Mouse (Mus musculus) CD4-positive, CD25-positive, alpha-beta regulatory T cell, adult 2 months (primary cell): Measurements from ENCODE around the gene Syvn1.

ENCODE experiments used
- DNase-seq: peaks from one replicate; pipeline ENCODE4 v3.0.0-alpha.2; 2012; ENCODE audit warnings: low read depth, low spot score

The Syvn1 gene

GRCm38 (mm10) chr19:6040002-6040401 lies 6.4 kb upstream of the Syvn1 start:
- no peak for DNase-seq

- DNase-seq: no peak
Measured at GRCm38 (mm10) chr19:6042293-6042692, 4.1 kb upstream of the Syvn1 start.

GRCm38 (mm10) chr19:6044102-6044501 lies 2.3 kb upstream of the Syvn1 start:
- peak; percentile 70 for DNase-seq

- DNase-seq: peak; percentile 77
Measured at GRCm38 (mm10) chr19:6045366-6046293, 746 bp upstream of the Syvn1 start.

- DNase-seq: no peak
Measured at GRCm38 (mm10) chr19:6047154-6047898, 950 bp downstream of the Syvn1 start.

DNA sequence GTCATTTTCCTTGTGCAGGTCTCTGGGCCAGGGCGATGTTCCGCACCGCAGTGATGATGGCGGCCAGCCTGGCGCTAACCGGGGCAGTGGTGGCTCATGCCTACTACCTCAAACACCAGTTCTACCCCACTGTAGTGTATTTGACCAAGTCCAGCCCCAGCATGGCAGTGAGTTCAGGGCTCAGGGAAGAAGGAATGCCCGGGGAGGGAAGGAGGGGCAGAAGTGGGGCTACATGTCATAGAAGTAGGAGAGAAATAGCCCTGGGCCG lies 1.5 kb downstream of the Syvn1 start:
- DNase-seq: no peak

DNA sequence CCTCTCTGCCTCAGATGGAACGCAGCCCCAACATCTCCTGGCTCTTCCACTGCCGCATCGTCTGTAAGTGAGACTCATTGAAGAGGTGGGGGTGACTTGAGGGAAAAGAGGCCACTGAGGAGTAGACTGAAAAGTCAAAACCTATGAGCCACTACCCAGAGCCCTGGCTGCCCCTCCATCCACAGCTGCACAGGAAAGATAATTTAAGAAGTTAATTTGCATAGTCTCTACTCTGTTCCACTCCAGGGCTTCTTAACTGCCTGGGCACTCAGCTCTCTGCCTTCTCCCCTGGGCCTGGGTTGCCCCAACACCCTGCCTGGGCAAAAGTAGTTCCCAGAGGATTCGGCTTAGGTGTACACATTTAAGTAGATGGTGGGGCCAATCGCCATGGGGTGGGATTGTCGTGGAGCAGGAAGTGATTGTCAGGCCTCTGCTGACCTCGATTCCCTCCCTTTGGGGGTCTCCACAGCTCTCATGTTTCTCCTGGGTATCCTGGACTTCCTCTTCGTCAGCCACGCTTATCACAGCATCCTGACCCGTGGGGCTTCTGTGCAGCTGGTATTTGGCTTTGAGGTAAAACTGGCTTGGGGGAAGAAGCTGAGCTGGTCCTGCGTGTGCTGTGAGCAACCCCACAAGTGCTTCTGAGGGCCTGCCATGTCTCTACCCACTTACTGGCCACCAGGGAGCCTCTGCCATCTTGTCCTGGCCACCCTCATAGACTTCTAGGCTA lies 2.5 kb downstream of the Syvn1 start:
- peak; percentile 5 for DNase-seq

- DNase-seq: peak; percentile 5
Measured at GRCm38 (mm10) chr19:6052516-6052915, 6.1 kb downstream of the Syvn1 start.

DNA sequence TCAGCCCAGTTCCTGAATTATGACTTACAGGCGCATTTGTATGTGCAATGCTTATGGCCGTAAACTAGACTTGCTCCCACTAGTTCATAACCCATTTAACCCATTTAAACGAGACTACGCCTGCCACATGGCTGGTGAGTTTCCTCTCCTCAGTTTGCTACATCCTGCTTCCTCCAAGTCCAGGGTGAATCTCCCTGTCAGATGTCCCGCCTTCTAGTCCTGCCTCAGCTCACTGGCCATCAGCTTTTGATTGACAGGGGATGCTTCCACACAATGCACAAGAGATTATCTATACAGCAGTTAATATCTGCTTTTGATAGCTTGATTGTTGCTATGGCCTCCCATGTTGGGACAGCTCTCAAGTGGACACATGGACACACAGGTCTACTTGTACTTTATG lies 7.9 kb downstream of the Syvn1 start:
- no peak for DNase-seq

GRCm38 (mm10) chr19:6056696-6057095 lies 10.3 kb downstream of the Syvn1 start:
- DNase-seq: no peak

GRCm38 (mm10) chr19:6057313-6058096 lies 11.1 kb downstream of the Syvn1 start, which contains the start of the genes Mrpl49 and Fau:
TSS of gene Mrpl49 (minus strand) at chr19:6057785.
TSS of gene Fau (plus strand) at chr19:6057844.
- DNase-seq: peak; percentile 100

- DNase-seq: no peak
Measured at GRCm38 (mm10) chr19:6058513-6058912, 12.1 kb downstream of the Syvn1 start.

DNA sequence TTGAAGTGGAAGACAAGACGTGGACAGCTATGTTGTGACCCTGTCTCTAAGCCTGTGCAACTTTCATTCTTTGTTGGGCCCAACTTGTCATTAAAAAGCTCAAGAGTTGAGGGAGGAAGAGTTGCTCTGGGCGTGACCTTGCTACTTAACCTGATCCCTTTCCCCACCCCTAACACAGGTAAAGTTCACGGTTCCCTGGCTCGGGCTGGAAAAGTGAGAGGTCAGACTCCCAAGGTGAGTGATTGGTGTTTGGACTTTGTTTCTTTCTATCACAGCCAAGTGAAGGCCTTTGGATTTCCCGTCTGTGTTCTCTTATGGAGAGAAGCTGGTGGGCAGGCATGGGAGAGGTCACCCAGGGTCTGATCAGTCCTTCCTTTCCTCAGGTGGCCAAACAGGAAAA lies 12.6 kb downstream of the Syvn1 start:
- DNase-seq: no peak

DNA sequence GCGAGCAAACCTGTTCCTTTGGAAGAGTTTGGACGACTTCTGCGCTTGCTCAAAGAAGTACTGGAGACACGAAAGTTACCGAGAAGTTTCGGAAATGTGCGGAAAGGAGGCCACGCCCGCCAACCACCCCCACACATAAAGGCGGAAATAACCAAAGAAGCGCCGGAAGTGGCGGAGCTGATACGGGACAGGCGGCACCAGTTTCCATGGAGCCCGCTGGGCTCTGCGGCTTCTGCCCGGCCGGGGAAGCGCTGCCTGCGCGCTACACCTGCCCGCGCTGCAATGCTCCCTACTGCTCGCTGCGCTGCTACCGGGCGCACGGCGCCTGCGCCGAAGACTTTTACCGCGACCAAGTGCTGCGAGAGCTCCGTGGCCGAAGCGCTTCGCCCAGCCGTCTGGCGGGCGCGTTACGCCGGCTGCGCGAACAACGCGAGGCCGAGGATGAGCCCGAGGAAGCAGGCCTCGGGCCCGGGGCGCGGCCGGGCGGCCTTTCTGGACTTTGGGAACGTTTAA lies 14.7 kb downstream of the Syvn1 start, which contains the start of gene Znhit2:
Gene Znhit2, plus strand, starts transcription at position 172 of the 513 bp plus-strand sequence.
- DNase-seq: peak; percentile 96

DNA sequence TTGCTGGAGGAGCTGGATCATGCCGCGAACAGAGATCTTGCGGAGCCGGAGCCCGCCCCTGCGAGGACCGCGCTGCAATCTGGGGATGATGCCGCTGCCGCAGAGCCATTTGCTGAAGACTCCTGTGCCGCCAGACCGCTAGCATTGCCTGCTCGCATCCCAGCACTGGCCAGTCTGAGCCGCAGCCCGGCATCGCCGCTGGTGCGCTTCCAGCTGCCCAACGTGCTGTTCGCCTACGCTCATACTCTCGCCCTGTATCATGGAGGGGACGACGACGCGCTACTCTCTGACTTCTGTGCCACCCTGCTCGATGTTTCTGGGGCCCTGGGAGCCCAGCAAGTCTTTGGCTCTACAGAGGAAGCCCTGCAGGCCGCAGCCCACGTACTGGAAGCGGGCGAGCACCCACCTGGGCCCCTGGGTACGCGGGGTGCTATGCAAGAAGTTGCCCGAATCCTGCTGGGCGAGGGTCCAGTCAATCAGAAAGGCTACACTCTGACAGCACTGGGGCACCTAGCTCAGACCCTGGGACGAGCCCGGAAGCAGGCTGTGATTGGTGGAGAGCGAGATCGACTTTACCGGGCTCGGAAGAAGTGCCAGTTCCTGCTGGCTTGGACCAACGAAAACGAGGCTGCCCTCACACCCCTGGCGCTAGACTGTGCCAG lies 15.4 kb downstream of the Syvn1 start:
- DNase-seq: peak; percentile 75

DNA sequence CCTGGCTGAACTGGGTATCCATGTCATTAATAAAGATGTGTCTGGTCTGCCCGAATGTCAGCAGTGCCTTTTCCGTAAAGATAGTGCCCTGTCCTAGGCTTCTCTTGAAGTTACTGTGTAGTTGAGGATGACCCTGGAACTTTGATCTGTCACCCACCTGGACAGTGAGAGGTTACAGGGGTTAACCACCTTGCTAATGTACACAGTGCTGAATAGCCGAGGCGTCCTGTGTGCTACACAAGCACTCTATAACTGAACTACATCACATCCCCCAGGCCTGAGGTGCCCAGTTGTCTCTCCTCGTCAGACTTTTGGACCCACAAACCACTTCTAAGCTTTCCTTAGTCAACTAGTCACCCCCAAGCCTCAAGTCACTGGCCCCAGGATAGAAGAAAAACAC lies 16.0 kb downstream of the Syvn1 start:
- no peak for DNase-seq

GRCm38 (mm10) chr19:6063081-6063480 lies 16.7 kb downstream of the Syvn1 start:
- no peak for DNase-seq

GRCm38 (mm10) chr19:6066571-6066970 lies 20.2 kb downstream of the Syvn1 start:
- no peak for DNase-seq

GRCm38 (mm10) chr19:6067011-6067723 lies 20.8 kb downstream of the Syvn1 start:
- peak; percentile 93 for DNase-seq
